Mouse (Mus musculus) macrophage (primary cell): Measurements from ENCODE around the gene Sass6. TPM values are rescaled to one million over a fixed set of nuclear protein-coding genes. Genes with fewer than 3 reads are reported as not detected.
"Not testable (repeated sequence)": the region's sequence is repeated elsewhere in the genome, so short reads cannot be mapped to it uniquely, and the experiment has no call there.

ENCODE experiments used
- H3K27ac ChIP-seq: fragments of 350-480 bp; formaldehyde crosslinking; 2 replicates; pipeline ENCODE4 v1.9.0; 2021
- H3K36me3 ChIP-seq: fragments of 350-480 bp; formaldehyde crosslinking; 2 replicates; pipeline ENCODE4 v1.9.0; 2021; ENCODE audit errors: inconsistent target
- H3K4me3 ChIP-seq: fragments of 350-480 bp; formaldehyde crosslinking; 2 replicates; pipeline ENCODE4 v1.9.0; 2021; ENCODE audit errors: inconsistent target
- H3K79me2 ChIP-seq: fragments of 350-480 bp; formaldehyde crosslinking; 2 replicates; pipeline ENCODE4 v1.9.0; 2021; ENCODE audit errors: inconsistent target
- WGBS: methylation state at CpG from one replicate; pipeline ENCODE4 v1.1.7; 2026; ENCODE audit warnings: inconsistent platforms; ENCODE audit not compliant: missing documents; 5-methylcytosine and 5-hydroxymethylcytosine counted together
- polyA plus RNA-seq: library from polyadenylated mRNA; stranded (reverse); fragments of 250-400 nt; gene quantifications from 3 replicates; pipeline ENCODE4 v1.2.4, GENCODE M21; 2018; ENCODE audit warnings: inconsistent platforms
- total RNA-seq, 78 experiments: library from RNA; depleted of rRNA; stranded (reverse); fragments of 250-400 nt; gene quantifications; 1 replicate in 9 of 78; 2 replicates in 24 of 78; 3 replicates in 43 of 78; 4 replicates in 2 of 78; pipeline ENCODE4 v1.2.4; 2018; ENCODE audit warnings: inconsistent platforms in 56 of 78

Gene Sass6
- 10 to 100 TPM in 21 of 26 experiments, 1 to 10 TPM in 5; 5.0 to 55.4 (median 24.9) TPM for total RNA-seq (2018; cell fraction: chromatin; rRNA removed)
- 10 to 100 TPM in 11 of 26 experiments, 1 to 10 TPM in 15; 2.8 to 14.0 (median 7.4) TPM for total RNA-seq (2018; cell fraction: cytosol; rRNA removed)
- total RNA-seq (2018; cell fraction: nucleus; rRNA removed): 10 to 100 TPM in 17 of 26 experiments, 1 to 10 TPM in 9; 5.5 to 30.4 (median 14.3) TPM
- 6.4 to 7.6 TPM (median 6.7 TPM) in 3 replicates for polyA plus RNA-seq

DNA sequence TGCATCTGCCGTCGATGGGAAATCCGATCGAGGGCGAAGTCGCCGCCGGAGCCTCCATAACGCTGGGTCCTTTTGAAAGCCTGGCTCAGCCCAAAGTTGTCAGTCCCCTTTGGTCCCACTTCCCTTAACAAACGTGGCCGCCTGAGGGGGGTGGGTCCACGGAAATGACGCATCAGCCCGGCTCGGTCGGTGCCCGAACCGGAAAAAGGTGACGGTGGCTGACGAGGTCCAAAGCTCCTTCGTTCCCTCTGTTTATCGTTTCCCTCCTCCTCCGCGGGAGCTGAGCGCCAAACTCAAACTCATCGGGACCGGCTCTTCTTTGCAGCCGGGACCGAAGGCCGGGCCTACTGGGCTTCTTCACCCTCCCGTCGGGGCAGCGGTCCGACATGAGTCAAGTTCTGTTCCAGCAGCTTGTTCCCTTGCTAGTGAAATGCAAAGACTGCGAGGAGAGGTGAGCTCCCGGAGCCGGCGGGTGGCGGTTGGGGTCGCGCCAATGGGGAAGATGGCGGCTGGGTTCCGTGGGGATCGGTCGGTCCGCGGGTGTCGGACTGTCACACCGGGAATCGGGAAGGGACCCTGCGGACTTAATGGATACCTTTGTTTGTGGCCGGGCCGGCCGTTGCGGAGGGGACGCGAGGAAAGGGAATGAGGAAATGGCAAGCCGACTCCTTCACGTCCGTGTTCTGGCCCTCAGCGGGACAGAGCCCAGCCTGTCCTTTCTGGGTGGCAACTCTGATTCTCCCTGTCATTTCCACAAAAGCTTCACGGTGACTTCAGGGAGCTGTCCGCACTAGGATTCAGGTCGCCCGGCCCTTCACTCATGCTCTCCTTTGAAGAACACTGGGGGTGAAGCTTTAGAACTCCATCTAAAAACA lies at the start of gene Sass6:
Sass6 (plus strand) TSS at position 255 of the 875 bp plus-strand sequence.
- Histone ChIP-seq H3K27ac (peak within 1 kb of the TSS; percentile 79), H3K36me3 (peaks cover 18% of the 10 kb centered on the region), H3K79me2 (peaks cover 67% of the 10 kb centered on the region), H3K4me3 (peak within 1 kb of the TSS; percentile 96)
- under 1% methylated on average over 63 of the region's 65 CpGs for WGBS

DNA sequence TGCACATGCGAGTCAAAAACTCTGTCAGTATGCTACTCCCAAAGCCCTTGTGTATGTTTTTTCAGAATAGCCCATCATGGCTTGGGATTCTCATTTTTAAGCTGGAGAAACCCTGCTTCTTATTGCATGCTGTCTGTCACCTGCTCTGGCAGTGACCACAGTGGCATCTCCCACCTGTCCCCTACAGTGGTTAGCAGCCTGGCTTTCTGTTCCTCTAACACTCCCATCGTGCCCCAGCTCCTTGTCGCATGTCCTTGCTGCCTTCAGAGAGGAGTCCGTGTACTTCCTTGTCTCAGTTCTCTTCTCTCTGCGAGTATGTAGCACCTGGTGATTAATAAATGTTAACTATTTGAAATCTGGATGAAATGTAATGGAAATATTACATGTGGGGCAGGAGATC lies 47.4 kb upstream of the Sass6 start:
- WGBS: 61% methylated on average over 5 of the region's 5 CpGs
- peaks cover 14% of the 10 kb centered on the region; the same call in 1 of the 2 replicates for H3K36me3 ChIP-seq
- H3K27ac ChIP-seq: no peak overlapping the region
- no peaks in the 10 kb centered on the region for H3K79me2 ChIP-seq
- H3K4me3 ChIP-seq: no peak overlapping the region

DNA sequence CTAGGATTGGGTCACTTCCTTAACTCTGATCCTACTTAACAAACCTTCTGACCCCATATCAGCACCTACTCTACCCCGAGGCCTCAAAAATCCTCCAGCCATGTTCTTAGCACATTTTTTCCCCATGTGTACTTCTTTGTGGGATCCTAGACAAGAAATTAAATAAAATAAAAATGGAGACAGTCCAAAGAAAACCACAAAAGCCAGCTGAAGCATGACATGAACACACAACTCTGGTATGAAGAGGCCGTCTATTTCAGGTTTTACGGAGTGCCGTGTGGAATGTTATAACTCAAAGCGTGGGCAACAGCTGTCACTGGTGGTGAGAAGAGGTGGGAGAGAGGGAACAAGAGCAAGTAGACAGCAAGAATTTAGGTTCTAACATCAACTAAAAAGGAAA lies 43.4 kb upstream of the Sass6 start:
- H3K4me3 ChIP-seq: no peak overlapping the region
- H3K79me2 ChIP-seq: no peaks in the 10 kb centered on the region
- WGBS: 95% methylated on average over 5 of the region's 5 CpGs
- H3K27ac ChIP-seq: no peak overlapping the region
- H3K36me3 ChIP-seq: peaks cover 8% of the 10 kb centered on the region; the same call in 1 of the 2 replicates

DNA sequence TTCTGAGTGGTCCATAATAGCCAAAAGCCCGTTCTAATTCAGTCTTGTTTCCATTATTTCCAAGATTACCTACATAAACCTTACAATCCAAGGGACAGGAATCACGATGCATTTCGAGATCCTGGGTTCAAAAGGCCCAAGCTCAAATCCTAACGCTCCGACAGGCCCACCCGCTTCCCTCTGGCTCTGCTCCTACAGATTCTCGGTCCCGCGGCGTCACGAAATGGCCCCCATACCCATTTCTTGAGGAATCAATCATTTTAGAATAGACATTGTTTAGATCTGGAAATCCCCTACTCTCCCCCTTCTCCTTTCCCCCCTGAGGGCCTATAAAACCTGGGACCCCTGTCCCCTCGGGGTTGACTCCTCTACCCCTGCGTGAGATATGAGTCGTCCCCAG lies 33.5 kb upstream of the Sass6 start:
- not testable (repeated sequence) for H3K36me3 ChIP-seq, H3K27ac ChIP-seq
- WGBS: 97% methylated on average over 13 of the region's 14 CpGs

DNA sequence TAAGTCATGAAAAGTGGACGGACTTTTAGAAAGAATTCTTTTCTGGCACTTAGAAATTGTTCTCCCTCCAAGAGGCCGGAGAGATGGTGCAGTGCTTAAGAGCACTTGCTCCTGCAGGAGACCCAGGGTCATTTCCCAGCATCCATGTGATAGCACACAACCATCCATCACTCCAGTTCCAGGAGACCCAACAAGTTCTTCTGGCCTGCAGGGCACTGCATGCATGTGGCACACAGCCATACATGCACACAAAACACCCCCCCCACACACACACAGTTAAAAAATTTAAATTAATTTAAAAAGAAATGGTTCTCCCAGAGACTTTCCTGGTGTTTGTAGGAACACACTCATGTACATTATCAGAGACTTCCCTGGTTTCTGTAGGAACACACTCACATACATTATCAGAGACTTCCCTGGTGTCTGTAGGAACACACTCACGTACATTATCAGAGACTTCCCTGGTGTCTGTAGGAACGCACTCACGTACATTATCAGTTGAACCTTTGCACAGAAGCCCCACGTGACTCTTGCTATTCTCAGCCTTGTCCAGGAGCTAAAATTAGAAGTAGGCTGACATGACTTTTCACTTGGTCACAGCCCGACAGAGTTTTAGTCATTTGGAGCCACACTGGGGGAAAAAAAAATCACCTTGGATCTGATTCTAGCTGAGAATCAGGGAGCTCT lies 32.2 kb upstream of the Sass6 start, which contains the start of gene Lrrc39:
Lrrc39 (plus strand) TSS at position 566 of the 687 bp plus-strand sequence.
- 31% methylated on average over 7 of the region's 7 CpGs for WGBS
- Histone ChIP-seq H3K4me3 (peak within 1 kb of the TSS; percentile 13; the same call in 1 of the 2 replicates), H3K36me3 (no peaks in the 10 kb centered on the region), H3K79me2 (no peaks in the 10 kb centered on the region), H3K27ac (no peak within 1 kb of the TSS)

More for the DNA sequence above, 33.5 kb upstream of the Sass6 start:
- H3K79me2 ChIP-seq, H3K4me3 ChIP-seq: not testable (repeated sequence)

- no peak overlapping the region for H3K27ac ChIP-seq
- H3K4me3 ChIP-seq: peak overlapping the region; percentile 13; the same call in 1 of the 2 replicates
- WGBS: 8% methylated on average over 7 of the region's 7 CpGs
- no peaks in the 10 kb centered on the region for H3K36me3 ChIP-seq
- no peaks in the 10 kb centered on the region for H3K79me2 ChIP-seq
These were observed 31.7 kb upstream of the Sass6 start for GRCm38 (mm10) chr3:116563095-116563492.

GRCm38 (mm10) chr3:116570628-116571027 lies 24.2 kb upstream of the Sass6 start:
- H3K36me3 ChIP-seq: no peaks in the 10 kb centered on the region
- no peaks in the 10 kb centered on the region for H3K79me2 ChIP-seq
- no peak overlapping the region for H3K27ac ChIP-seq
- 15% methylated on average over 2 of the region's 2 CpGs for WGBS
- no peak overlapping the region for H3K4me3 ChIP-seq

- no peak overlapping the region for H3K27ac ChIP-seq
- H3K4me3 ChIP-seq: no peak overlapping the region
- H3K79me2 ChIP-seq: no peaks in the 10 kb centered on the region
- peaks cover 17% of the 10 kb centered on the region for H3K36me3 ChIP-seq
- WGBS: 56% methylated on average over 3 of the region's 3 CpGs
These were observed 17.5 kb upstream of the Sass6 start for GRCm38 (mm10) chr3:116577286-116577685.

DNA sequence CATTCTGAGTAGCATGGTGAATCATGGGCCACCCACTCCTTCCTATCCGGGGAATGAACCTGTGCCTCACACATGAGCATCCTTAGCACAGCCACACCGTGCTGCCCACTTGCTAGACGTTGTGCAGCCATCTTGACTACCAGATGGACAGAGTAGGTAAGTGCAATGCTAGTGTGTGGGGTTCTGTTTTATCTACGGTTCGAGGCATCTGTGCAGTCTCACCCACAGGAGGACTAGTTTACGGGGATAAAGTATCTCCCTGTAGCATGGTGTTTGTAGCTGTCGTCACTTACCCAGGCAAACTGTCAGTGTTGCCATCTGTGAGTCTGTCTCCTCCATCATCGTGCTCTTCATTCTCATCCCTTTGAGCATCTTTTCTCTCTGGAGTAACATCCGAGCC lies 12.6 kb upstream of the Sass6 start:
- 98% methylated on average over 9 of the region's 9 CpGs for WGBS
- Histone ChIP-seq H3K79me2 (no peaks in the 10 kb centered on the region), H3K4me3 (no peak overlapping the region), H3K27ac (no peak overlapping the region), H3K36me3 (peaks cover 57% of the 10 kb centered on the region)

- Histone ChIP-seq H3K4me3 (peak overlapping the region; percentile 96), H3K27ac (peak overlapping the region; percentile 79), H3K36me3 (peaks cover 26% of the 10 kb centered on the region), H3K79me2 (peaks cover 60% of the 10 kb centered on the region)
- WGBS: 2% methylated on average over 17 of the region's 22 CpGs
These were observed 580 bp upstream of the Sass6 start for GRCm38 (mm10) chr3:116594076-116594727.

DNA sequence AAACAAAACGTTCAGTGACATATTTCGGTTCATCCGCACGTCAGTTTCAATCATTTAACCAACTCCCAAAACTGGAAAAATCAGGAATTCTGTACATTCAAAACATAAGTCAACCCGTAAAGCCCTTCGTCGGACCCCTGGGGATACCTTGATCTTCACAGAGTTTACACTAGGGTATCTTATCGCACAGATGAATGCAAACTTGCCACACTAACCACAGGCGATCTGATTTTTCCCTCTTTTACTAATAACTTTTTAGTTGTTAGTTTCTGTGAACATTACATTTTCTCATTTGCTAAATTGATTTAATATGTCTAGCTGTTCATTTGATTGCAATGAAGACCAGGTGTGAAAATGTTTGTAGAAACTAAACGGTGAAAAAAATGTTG lies 815 bp downstream of the Sass6 start:
- 8% methylated on average over 10 of the region's 10 CpGs for WGBS
- Histone ChIP-seq H3K27ac (peak overlapping the region; percentile 79), H3K4me3 (peak overlapping the region; percentile 96), H3K36me3 (peaks cover 12% of the 10 kb centered on the region), H3K79me2 (peaks cover 73% of the 10 kb centered on the region)

DNA sequence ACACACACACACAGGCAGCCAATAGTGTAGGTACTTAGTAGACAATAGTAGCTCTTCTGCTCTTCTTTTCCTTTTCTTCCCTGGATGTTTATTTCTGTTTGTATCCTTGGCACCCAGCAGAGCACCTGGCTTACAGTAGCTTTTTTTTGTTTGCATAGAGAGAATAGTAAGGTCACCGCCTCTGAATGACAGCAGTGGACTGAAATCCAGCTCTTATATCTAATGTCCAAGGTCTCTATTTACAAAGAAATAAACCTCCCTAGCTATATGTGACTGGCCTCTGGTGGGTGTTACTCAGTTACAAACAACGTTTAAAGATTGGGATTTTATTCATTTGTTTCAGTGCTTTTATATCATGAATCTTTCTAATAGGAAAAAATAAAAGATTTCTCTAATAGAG lies 4.9 kb downstream of the Sass6 start:
- Histone ChIP-seq H3K79me2 (peaks cover 92% of the 10 kb centered on the region), H3K4me3 (no peak overlapping the region), H3K36me3 (no peaks in the 10 kb centered on the region), H3K27ac (no peak overlapping the region)
- 89% methylated on average over 2 of the region's 2 CpGs for whole genome bisulfite sequencing

DNA sequence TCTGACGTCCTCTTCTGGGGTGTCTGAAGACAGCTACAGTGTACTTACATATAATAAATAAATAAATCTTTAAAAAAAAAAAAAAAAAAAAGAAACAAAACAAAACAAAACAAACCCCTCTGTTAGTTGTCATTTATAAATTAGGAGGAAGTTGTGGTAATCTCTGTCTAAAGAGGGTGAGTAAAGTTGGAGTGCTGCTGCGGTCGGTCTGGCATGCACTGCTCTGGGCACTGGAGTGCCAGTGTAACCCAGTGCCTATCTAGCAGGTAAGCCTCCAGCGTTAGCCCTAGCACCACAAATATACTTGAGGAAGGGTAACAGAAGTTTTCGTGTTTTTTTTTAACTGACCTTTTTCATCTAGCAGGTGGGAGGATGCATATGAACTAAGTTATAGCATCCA lies 6.2 kb downstream of the Sass6 start:
- peaks cover 83% of the 10 kb centered on the region for H3K79me2 ChIP-seq
- H3K4me3 ChIP-seq: no peak overlapping the region
- WGBS: 6% methylated on average over 4 of the region's 5 CpGs
- H3K27ac ChIP-seq: no peak overlapping the region
- no peaks in the 10 kb centered on the region for H3K36me3 ChIP-seq

GRCm38 (mm10) chr3:116601781-116602180 lies 7.0 kb downstream of the Sass6 start:
- H3K36me3 ChIP-seq: no peaks in the 10 kb centered on the region
- WGBS: 94% methylated on average over 5 of the region's 5 CpGs
- H3K79me2 ChIP-seq: peaks cover 75% of the 10 kb centered on the region
- H3K27ac ChIP-seq: no peak overlapping the region
- no peak overlapping the region for H3K4me3 ChIP-seq
